Mouse (Mus musculus) limb, embryonic 11.5 days (tissue): ENCODE data around the gene Gm17482. TPM values are rescaled to one million over a fixed set of nuclear protein-coding genes. Genes with fewer than 3 reads are reported as not detected.

Experiments used
- ATAC-seq: fragments of 200-750 bp; cut with Nextera tagmentation; 2 replicates; pipeline ENCODE4 v1.8.0; 2017; ENCODE audit warnings: low read depth; ENCODE audit not compliant: insufficient number of reproducible peaks, low FRiP score, low TSS enrichment
- DNase-seq: peaks from one replicate; pipeline ENCODE4 v3.0.0-alpha.2; 2015; ENCODE audit warnings: low spot score
- H3K27ac ChIP-seq: fragments of 300-500 bp; sonication (generic); replicated peaks from 2 replicates; pipeline ENCODE4 v1.5.1; 2014; ENCODE audit warnings: low read depth, mild to moderate bottlenecking, low read length
- H3K27me3 ChIP-seq: fragments of 300-500 bp; sonication (generic); 2 replicates; pipeline ENCODE4 v1.6.1; 2014; ENCODE audit warnings: mild to moderate bottlenecking, low read length, mixed read lengths; ENCODE audit not compliant: control insufficient read depth, insufficient read depth
- H3K36me3 ChIP-seq: fragments of 300-500 bp; sonication (generic); 2 replicates; pipeline ENCODE4 v1.6.1; 2014; ENCODE audit warnings: mild to moderate bottlenecking, low read length, moderate library complexity, mixed read lengths; ENCODE audit not compliant: control insufficient read depth, insufficient read depth
- H3K4me1 ChIP-seq: fragments of 300-500 bp; sonication (generic); 2 replicates; pipeline ENCODE4 v1.6.1; 2014; ENCODE audit warnings: low read length, mixed read lengths; ENCODE audit not compliant: control insufficient read depth, insufficient read depth
- H3K4me2 ChIP-seq: fragments of 300-500 bp; sonication (generic); 2 replicates; pipeline ENCODE4 v1.6.1; 2014; ENCODE audit warnings: low read depth, mild to moderate bottlenecking, moderate library complexity; ENCODE audit not compliant: severe bottlenecking
- H3K4me3 ChIP-seq: fragments of 300-500 bp; sonication (generic); 2 replicates; pipeline ENCODE4 v1.5.1; 2014; ENCODE audit warnings: low read depth, low read length
- H3K9ac ChIP-seq: fragments of 300-500 bp; sonication (generic); 2 replicates; pipeline ENCODE4 v1.6.1; 2014; ENCODE audit warnings: mild to moderate bottlenecking, low read length
- H3K9me3 ChIP-seq: fragments of 300-500 bp; sonication (generic); 2 replicates; pipeline ENCODE4 v1.6.1; 2016; ENCODE audit warnings: low read length; ENCODE audit not compliant: control insufficient read depth
- WGBS: fragments of 180-500 bp; shearing (Covaris S2); extraction: QIAGEN DNeasy Blood & Tissue Kit; methylation state at CpG from one replicate; pipeline ENCODE4 v1.1.7; 2014; 5-methylcytosine and 5-hydroxymethylcytosine counted together
- polyA plus RNA-seq: library from polyadenylated mRNA; unstranded; fragments of >200 nt; fragmentation: Nextera tagmentation; extraction: Ambion mirVana; gene quantifications from 2 replicates; pipeline ENCODE4 v1.2.1, GENCODE M21; 2014

Gene Gm17482
- polyA plus RNA-seq, 1 experiment from 2014 or later, result not detected

GRCm38 (mm10) chr6:115212132-115212903, 14.8 kb upstream of the Gm17482 start:
- H3K9ac ChIP-seq, result no peak overlapping the region
- 73% methylated on average over 5 of the region's 5 CpGs for WGBS
- H3K9me3 ChIP-seq, result no peaks in the 10 kb centered on the region
- DNase-seq (no peak), ATAC-seq (no peak)
- H3K4me2 ChIP-seq, result no peak overlapping the region
- H3K4me1 ChIP-seq, result no peaks in the 10 kb centered on the region; the same call in 1 of the 2 replicates
- H3K36me3 ChIP-seq, result no peaks in the 10 kb centered on the region
- no peak overlapping the region for H3K4me3 ChIP-seq
- no peak overlapping the region for H3K27ac ChIP-seq
- H3K27me3 ChIP-seq, result no peaks in the 10 kb centered on the region

GRCm38 (mm10) chr6:115213129-115213528, 14.0 kb upstream of the Gm17482 start:
- no peak overlapping the region for H3K4me3 ChIP-seq
- DNase-seq, result no peak
- no peak overlapping the region for H3K4me2 ChIP-seq
- WGBS, result 65% methylated on average over 5 of the region's 5 CpGs
- H3K4me1 ChIP-seq, result no peaks in the 10 kb centered on the region; the same call in 1 of the 2 replicates
- no peaks in the 10 kb centered on the region for H3K27me3 ChIP-seq
- H3K9ac ChIP-seq, result no peak overlapping the region
- ATAC-seq, result no peak
- H3K27ac ChIP-seq, result no peak overlapping the region
- H3K36me3 ChIP-seq, result no peaks in the 10 kb centered on the region
- H3K9me3 ChIP-seq, result no peaks in the 10 kb centered on the region

DNA sequence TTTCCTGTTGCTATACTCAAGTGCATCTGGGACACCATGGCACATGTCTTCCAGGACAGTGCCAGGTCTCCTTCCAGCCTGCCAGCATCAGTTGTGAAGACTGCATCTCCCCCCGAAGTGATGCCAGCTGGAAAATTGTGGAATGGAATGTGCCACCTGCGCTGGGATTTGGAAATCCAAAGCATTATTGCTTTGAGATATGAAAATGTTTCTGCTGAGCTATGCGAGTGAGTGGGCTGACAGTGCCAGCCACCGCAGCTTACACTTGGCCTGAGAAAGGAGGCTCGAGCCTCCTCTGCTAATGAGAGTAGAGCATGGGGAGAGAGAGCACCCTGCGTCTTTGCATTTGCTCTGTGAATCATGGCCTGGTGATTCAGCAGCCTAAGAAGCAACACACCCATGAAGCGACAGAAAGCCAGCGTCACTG, 5.9 kb upstream of the Gm17482 start:
- 82% methylated on average over 8 of the region's 8 CpGs for WGBS
- H3K9me3 ChIP-seq, result no peaks in the 10 kb centered on the region
- DNase-seq (no peak), ATAC-seq (no peak)
- no peaks in the 10 kb centered on the region for H3K4me1 ChIP-seq
- no peaks in the 10 kb centered on the region for H3K27me3 ChIP-seq
- H3K27ac ChIP-seq, result no peak overlapping the region
- H3K4me3 ChIP-seq, result no peak overlapping the region
- no peaks in the 10 kb centered on the region for H3K36me3 ChIP-seq
- no peak overlapping the region for H3K9ac ChIP-seq
- no peak overlapping the region for H3K4me2 ChIP-seq

DNA sequence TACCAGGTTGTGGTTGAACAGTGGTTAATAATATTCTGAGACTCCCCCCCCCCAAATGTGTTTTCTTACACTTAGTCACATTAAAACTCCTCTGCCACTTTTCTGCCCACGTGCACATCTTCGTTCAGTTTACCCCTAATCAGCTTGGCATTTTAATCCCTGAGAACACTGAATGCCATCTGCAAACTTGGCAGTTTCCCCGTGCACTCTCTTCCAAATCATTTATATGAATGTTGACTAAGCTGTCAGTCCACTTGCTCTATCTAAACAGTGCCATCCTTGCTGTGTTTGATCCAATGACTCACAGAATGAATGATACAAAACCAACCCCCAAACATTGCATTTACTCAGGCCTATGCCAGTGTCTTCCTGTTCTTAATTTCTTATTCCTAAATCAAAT, 1.6 kb upstream of the Gm17482 start:
- Histone ChIP-seq H3K27me3 (no peaks in the 10 kb centered on the region), H3K36me3 (no peaks in the 10 kb centered on the region), H3K4me3 (no peak overlapping the region), H3K9me3 (no peaks in the 10 kb centered on the region), H3K9ac (no peak overlapping the region), H3K4me1 (no peaks in the 10 kb centered on the region), H3K4me2 (no peak overlapping the region), H3K27ac (no peak overlapping the region)
- no peak for DNase-seq
- no peak for ATAC-seq
- 83% methylated on average over 3 of the region's 3 CpGs for WGBS

GRCm38 (mm10) chr6:115227529-115227928, 386 bp downstream of the Gm17482 start:
- H3K4me2 ChIP-seq, result no peak overlapping the region
- ATAC-seq (no peak), DNase-seq (peak; percentile 88)
- no peak overlapping the region for H3K4me3 ChIP-seq
- no peaks in the 10 kb centered on the region for H3K36me3 ChIP-seq
- H3K4me1 ChIP-seq, result no peaks in the 10 kb centered on the region
- no peaks in the 10 kb centered on the region for H3K9me3 ChIP-seq
- WGBS, result 16% methylated on average over 2 of the region's 2 CpGs
- no peak overlapping the region for H3K27ac ChIP-seq
- no peaks in the 10 kb centered on the region for H3K27me3 ChIP-seq
- no peak overlapping the region for H3K9ac ChIP-seq

DNA sequence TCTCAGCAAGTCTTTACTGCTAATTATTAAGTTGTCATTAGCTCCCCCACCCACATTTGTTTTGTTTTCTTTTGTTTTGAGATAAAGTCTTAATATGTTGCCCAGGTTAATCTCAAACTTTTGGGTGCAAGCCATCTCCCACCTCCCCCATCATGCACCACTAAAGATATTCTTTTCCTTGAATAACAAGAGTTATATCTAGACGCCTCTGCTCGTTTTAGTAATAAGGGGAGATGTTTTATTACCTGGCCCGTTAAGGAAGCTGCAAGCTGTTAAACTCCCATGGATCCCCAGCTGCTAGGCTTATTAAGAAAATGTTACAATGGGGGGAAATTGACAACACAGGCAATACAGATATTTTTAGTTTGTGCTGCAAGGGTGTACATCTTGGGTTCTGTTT, 3.4 kb downstream of the Gm17482 start:
- DNase-seq, result no peak
- WGBS, result 31% methylated on average over 3 of the region's 3 CpGs

DNA sequence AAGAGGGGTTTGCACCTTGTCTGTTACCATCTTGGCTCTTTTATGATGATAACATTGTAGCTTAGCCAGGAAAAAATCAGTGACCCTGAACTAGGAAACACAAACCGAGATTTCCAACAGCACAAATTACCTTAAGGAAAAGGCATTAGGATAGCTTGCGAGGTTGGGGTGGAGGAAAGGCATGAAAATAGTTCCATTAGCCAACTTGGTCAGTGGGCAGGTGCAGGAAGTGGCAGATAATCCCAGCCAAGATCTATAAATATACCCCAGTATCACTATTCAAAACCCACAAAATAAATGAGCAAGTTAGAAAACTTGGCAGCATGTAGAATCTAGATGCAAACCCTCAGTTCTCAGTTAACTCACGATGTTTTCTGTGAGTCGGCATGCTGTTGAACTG, 4.7 kb downstream of the Gm17482 start:
- WGBS, result 88% methylated on average over 4 of the region's 4 CpGs

More for the DNA sequence above, 3.4 kb downstream of the Gm17482 start:
- H3K4me2 ChIP-seq, result no peak overlapping the region
- no peak overlapping the region for H3K4me3 ChIP-seq
- H3K27me3 ChIP-seq, result no peaks in the 10 kb centered on the region
- no peaks in the 10 kb centered on the region for H3K36me3 ChIP-seq
- ATAC-seq, result no peak
- no peak overlapping the region for H3K9ac ChIP-seq
- no peaks in the 10 kb centered on the region for H3K4me1 ChIP-seq
- H3K27ac ChIP-seq, result no peak overlapping the region
- H3K9me3 ChIP-seq, result no peaks in the 10 kb centered on the region

DNA sequence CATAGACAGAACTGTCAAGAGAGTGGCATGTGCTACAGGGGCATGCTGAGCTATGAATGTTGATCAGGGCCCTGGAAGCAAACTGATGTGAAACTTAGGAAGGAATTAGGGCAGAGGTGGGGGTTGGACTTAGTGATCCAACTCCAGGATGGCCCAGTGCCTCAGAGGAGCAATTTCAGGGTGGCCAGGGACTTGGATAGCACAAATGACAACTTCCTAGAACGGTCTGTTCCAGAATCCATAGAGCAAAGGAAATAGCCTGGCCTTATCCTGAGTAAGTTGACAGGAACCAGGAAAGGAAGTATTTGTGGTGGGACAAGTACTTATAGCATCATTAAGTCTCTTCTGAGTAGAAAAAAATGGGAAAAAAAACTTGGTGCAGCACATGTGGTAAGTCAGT, 5.4 kb downstream of the Gm17482 start:
- H3K4me3 ChIP-seq, result no peak overlapping the region
- H3K27ac ChIP-seq, result no peak overlapping the region
- H3K4me1 ChIP-seq, result no peaks in the 10 kb centered on the region
- H3K27me3 ChIP-seq, result no peaks in the 10 kb centered on the region
- H3K9ac ChIP-seq, result no peak overlapping the region
- DNase-seq (no peak), ATAC-seq (no peak)
- no peaks in the 10 kb centered on the region for H3K36me3 ChIP-seq
- 85% methylated on average over 1 of the region's 1 CpGs for WGBS
- no peaks in the 10 kb centered on the region for H3K9me3 ChIP-seq
- H3K4me2 ChIP-seq, result no peak overlapping the region

More for the DNA sequence above, 4.7 kb downstream of the Gm17482 start:
- DNase-seq (no peak), ATAC-seq (no peak)
- no peaks in the 10 kb centered on the region for H3K36me3 ChIP-seq
- no peak overlapping the region for H3K4me3 ChIP-seq
- no peak overlapping the region for H3K27ac ChIP-seq
- H3K4me1 ChIP-seq, result no peaks in the 10 kb centered on the region
- H3K4me2 ChIP-seq, result no peak overlapping the region
- no peaks in the 10 kb centered on the region for H3K27me3 ChIP-seq
- H3K9me3 ChIP-seq, result no peaks in the 10 kb centered on the region
- no peak overlapping the region for H3K9ac ChIP-seq
